Mouse (Mus musculus) adrenal gland, postnatal 25 days (tissue): Measurements from ENCODE around the gene Clca3a2. TPM values are rescaled to one million over a fixed set of nuclear protein-coding genes. Genes with fewer than 3 reads are reported as not detected.
A peak's percentile ranks its signal among the peaks of the same experiment; 100 is the strongest.
"Not testable (repeated sequence)": the region's sequence is repeated elsewhere in the genome, so short reads cannot be mapped to it uniquely, and the experiment has no call there.

Experiments
- DNase-seq: peaks from one replicate; pipeline ENCODE4 v3.0.0; 2021; ENCODE audit warnings: mixed read lengths
- long read RNA-seq: library from polyadenylated mRNA; stranded (forward); transcript quantifications from one replicate; pipeline ENCODE4 v2.0.0, GENCODE M21; 2021
- total RNA-seq: library from RNA; stranded (reverse); gene quantifications from 2 replicates; pipeline ENCODE4 v1.2.3, GENCODE M21; 2021

The Clca3a2 gene
- not detected in 2 replicates for total RNA-seq
- long read RNA-seq = 0 reads

DNA sequence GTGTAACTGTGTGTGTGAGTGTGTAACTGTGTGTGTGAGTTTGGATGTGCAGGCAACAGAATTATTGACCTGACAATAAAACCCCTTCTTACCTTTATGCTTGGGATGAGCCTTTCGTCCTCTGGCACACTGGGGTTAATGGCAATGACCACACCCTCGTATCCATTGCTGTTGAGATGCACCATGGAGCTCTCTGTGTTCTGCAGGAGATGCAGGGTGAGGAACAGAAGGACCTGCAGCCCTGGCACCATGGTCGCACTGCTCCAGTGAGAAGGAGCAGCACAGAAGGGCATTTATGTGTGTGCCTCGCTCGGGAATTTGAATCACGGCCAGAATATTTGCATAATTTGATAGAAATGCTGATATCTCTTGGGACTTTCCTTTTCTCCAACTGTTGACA lies at the start of gene Clca3a2:
Clca3a2 (minus strand) TSS at position 276 of the 400 bp plus-strand sequence.
- not testable (repeated sequence) for DNase-seq

DNA sequence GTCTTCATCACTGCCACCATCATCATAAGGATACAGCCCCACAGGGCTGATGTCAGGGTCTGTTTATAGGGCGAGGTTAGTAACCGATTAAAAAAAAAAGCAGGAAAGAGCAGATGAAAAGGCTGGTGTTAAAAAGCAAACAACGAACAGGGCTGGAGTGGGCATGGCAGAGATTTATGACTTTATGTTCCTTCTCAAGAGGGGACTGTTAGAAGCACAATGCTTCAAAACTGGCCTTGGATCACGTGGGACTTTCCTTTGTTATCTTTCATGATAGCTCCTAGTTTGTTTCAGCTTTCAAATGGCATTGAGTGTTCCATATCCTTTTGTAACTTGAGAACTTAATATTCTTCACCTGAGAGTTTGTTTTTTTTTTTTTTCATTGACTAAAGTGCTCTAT lies 30.3 kb upstream of the Clca3a2 start:
- DNase-seq = no peak

DNA sequence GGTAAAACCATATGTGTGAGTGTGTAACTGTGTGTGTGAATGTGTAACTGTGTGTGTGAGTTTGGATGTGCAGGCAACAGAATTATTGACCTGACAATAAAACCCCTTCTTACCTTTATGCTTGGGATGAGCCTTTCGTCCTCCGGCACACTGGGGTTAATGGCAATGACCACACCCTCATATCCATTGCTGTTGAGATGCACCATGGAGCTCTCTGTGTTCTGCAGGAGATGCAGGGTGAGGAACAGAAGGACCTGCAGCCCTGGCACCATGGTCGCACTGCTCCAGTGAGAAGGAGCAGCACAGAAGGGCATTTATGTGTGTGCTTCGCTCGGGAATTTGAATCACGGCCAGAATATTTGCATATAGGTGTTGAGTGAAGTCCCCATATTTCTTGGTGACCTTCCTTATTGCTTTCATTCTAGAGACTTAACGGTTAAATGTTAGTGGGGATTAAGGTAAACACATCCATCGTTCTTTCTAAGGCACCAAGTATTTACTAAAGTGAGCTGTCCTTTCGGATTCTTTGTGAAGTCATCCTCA lies 29.8 kb upstream of the Clca3a2 start, which contains the start of gene Clca3b:
Clca3b (minus strand) TSS at position 344 of the 543 bp plus-strand sequence.
- DNase-seq = not testable (repeated sequence)

DNA sequence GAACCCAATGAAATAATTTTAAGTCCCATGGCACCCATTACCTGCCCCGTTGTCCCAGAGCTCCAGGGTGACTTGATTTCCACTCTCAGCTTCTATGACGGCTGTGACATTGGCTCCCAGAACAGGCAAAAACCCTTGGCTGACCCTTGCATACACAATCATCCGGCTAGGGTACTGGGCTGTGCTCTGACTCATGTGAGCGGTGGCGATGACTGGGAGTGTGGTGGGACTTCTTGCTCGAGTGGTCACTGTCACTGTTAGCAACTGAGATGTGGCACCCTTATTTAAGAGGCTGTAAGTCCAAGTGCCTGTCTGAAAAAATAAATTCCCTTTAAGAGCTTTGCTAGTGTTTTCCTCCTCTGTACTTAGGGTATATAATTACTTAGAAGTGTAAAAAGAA lies 8.0 kb upstream of the Clca3a2 start:
- no peak for DNase-seq

DNA sequence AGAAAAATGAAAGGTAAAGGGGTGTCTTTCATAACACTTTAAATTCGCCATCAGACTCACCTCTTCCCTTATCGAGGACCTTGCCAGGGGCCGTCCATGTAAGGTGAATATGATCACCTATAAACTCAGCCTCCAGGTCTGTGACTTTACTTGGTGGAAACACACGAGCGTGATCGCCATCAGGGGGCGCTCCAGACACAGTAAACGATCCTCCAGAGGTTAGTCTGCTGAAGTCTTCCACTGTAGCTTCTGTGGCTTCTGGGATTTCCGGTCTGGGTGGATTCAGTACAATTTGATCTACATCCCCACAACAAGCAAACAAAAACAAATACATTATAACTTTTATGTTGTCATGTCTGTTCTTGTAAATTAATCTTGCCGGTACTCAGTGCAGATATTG lies 5.9 kb upstream of the Clca3a2 start:
- peak; percentile 81 for DNase-seq

DNA sequence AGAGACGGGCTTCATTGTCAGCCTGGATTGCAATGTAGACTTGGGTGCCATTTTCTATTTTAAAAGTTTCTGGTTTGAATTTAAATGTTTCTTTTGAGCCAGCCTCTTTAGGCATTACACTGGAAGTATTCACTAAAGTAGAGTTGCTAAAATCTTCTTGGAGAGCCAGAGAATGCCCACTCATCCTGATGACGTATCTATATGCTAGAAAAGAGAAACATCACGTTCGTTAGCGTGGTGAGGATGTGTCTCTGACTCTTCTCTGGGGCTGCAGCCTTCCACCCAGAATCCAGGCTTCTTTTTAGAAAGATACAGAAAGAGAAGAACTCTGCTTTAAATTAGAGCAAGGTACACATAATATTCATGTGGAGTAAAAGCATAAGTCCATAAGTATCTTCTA lies 4.0 kb upstream of the Clca3a2 start:
- no peak for DNase-seq

DNA sequence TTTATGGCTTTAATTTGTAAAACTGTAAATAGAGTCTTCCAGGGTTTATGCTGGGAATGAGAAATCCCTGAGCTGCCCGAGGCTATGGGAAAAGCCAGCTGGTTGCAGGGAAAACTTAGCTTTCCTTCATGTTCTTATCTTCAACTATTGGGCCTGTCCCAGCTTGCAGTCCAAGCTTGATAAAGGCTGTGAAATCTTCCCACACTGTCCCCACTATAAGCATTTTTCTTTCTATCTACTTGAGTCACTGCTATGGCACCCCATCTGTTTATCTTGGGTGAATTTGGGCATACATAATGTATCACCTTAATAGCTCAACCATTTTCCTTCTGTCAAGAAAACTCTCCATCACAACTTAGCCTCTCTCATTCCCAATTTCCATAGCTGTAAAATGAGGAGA lies 1.3 kb upstream of the Clca3a2 start:
- no peak for DNase-seq

DNA sequence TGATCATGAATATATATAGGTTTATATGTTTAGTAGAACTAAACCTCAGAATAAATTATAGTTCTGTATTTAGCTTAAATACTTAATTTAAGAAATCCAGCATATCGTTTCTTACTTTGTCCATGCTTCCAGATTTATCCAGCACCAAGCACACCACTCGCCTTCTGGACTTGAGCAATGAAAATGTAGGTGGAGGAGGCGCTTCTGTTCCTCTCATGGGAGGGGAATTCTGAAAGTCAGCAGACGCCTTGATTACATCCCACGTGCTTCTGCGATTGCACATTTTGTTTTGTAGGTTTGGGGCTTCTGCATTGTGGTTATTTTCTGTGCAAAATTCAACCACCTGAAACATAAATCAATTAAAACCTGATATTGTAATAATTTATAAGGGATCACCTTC lies 6.0 kb downstream of the Clca3a2 start:
- not testable (repeated sequence) for DNase-seq

DNA sequence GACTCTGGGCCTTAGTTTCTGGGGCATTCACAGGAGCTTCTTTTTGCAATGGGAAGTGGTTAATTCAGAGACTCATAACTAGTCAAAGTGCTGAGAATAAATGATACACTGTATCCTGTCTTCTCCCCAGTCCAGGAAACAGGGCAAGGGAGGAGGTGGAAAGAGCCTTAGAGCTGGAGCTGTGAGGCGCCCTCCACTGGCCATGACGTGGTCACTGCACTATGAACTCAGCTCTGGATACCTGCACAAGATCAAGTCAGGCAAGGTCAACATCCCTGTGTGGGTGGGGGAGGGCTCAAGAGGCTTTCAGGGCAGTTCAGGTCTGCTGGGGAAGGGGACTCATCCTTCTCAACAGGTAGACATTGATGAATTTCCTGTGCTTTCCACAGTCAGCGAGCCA lies 7.5 kb downstream of the Clca3a2 start:
- DNase-seq = no peak

DNA sequence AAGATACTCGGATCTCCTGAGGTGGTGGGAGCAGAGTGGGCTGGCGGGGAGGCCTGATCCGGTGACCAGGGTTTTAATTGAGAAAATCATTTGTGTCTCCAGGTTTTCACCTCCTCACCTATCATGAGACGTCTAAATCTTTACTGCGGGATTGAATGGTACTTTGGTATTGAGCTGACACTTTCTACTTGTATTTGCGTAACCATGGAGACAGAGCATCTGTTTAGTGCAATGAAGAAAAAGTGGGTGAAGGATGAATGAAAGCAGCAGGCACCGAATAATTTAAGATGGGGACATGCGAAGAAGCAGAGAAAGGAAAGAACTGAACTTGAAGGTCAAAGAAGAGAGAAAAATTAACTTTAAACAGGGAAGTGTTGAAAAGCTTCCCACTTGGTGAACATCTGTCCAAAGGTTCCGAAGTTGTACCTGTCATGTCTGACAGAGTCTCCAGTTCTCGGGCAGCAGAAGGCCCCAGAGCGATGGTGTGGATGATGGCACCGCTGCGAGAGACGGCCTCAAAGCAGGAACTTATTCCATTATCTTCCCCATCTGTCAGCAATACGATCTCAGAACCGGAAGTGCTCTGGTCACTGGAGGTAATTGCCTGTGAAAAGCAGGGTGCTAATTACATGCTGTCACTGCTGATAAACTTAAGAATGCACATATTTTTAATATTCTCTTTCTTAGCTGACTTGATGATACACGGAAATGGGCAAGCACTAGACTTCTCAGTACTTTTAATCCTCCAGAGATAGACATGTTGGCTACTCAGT lies 11.0 kb downstream of the Clca3a2 start:
- DNase-seq = not testable (repeated sequence)

DNA sequence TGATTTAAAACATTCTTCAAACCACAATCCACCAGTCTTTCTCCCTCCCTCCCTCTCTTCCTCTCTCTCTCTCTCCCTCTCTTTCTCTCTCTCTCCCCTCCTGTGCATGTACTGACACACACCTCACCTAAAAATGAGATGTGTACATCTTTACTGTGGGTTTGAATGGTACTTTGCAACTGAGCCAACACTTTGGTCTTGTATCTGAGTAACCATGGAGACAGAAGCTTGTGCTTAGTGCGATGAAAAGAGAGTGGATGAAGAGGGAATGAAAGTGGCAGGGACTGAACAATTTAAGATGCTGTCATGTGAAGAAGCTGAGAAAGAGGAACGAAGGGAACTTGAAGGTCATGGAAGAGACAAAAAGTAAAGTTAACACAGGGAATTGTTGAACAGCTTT lies 12.7 kb downstream of the Clca3a2 start:
- not testable (repeated sequence) for DNase-seq

DNA sequence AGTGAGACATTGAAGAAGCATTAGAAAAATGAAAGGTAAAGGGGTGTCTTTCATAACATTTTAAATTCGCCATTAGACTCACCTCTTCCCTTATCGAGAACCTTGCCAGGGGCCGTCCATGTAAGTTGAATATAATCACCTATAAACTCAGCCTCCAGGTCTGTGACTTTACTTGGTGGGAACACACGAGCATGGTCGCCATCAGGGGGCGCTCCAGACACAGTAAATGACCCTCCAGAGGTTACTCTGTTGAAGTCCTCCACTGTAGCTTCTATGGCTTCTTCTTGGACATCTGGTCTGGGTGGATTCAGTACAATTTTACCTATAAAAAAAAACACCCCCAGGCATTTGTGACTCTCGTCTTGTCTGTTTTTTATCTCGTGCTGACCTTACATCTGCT lies 17.4 kb downstream of the Clca3a2 start:
- peak; percentile 39 for DNase-seq

DNA sequence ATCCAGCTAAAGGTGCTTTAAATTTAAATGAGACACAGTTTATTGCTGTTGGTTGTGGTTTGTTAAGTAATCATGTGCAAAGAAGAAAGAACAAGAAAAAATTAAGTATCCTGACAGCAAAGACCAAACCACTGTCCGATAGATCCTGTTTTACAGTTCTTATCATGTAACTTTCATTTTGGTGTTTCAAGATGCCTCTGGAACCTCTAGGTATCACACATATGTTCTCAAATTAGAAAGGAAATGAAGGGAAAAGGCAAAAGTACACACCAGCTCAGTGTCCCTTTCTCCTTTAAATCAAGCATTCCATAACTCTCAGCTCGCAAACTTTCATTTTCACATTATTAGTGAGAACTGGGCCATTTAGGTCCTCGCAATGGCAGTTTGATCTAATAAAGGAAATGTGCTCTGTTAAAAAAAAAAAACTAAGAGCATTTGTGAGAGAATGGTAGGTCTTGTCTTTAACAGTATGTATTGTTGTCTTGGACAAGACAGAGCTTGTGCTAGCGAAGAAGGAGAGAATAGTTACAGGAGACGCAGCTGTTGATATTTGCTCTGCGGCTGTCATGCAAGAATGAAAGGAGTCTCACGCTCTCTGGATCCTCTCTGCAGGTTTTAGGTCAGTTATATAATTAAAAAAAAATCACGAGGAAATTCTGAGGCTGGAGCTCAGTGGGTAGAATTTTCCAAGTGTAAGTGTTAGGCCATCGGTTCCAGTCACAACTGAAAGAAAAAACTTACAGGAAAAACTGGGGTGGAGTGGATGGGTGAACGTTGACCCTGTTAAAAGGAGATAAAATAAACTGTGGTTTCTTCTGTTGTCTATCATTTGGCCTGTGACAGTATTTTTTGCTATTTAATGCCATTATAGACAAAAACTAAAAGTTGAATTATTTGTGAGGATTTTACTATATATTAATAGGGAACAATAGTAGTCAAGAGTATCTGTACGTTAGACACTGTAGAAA lies 33.8 kb downstream of the Clca3a2 start:
- no peak for DNase-seq

DNA sequence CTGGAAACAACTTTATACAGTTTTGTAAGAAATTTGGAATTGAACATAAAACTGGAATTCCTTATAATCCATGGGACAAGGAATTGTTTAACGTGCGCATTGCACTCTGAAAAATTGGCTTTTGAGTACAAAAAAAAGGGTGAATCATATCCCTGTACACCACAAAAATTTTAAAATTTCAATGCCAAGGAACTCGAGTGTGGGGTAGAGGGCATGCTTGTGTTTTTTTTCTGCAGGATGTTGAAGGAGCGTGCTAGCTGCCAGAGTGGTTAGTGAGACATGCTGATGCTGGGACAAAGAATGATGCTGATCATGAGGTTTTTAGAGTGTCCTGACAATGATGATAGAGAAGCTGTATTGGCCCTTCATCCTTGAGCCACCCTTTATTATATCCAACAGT lies 54.1 kb downstream of the Clca3a2 start:
- DNase-seq = no peak

DNA sequence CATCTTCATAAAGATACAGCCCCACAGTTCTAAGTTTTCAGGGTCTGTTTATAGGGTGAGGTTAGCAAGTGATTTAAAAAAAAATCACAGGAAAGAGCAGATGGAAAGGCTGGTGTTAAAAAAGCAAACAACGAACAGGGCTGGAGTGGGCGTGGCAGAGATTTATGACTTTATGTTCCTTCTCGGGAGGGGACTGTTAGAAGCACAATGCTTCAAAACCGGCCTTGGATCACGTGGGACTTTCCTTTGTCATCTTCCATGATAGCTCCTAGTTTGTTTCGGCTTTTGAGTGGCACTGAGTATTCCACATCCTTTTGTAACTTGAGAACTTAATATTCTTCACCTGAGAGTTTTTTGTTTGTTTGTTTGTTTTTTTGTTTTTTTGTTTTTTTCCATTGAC lies 57.8 kb downstream of the Clca3a2 start:
- no peak for DNase-seq

DNA sequence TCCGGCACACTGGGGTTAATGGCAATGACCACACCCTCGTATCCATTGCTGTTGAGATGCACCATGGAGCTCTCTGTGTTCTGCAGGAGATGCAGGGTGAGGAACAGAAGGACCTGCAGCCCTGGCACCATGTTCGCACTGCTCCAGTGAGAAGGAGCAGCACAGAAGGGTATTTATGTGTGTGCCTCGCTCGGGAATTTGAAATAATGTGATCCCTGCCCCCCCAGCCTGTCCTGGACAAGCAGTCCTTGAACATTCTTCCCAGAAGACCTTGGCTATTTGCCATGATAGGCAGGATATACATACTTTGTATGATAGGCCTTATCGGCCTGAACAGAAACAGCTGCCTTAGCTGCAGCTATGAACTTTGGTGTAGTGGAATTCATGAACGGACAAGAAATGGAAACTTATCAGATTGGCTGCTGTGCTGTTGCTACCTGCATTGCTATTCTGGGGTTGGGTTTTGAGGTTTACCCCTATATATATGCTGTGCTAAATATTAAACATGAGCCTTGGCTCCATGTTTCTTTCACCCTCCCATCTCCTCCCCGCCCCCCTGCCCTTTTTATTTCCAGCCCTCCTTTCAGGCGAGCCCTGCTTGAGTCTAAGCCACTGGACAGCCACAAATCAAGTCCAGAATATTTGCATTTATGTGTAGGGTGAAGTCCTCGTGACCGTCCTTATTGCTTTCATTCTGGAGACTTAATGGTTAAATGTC lies 58.5 kb downstream of the Clca3a2 start, which contains the start of gene Clca3a1:
Clca3a1 (minus strand) TSS at position 386 of the 718 bp plus-strand sequence.
- no peak for DNase-seq

DNA sequence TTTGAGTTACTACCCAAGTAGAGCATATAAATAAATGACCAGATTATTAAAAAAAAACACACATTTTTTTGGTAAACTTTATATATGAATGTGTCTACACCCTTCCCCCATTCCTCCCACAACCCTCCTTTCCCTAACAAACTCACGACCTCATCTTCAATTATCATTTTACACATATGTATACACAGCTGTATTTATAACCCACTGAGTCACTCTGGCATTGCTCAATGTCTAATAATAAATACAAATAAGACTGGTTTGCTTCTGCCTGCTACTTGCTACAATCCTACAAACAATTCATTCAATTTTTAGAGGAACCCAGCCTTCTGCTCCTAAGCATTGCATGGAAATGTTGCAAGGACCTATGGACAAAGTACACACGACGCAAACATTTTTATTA lies 59.6 kb downstream of the Clca3a2 start:
- DNase-seq = no peak

DNA sequence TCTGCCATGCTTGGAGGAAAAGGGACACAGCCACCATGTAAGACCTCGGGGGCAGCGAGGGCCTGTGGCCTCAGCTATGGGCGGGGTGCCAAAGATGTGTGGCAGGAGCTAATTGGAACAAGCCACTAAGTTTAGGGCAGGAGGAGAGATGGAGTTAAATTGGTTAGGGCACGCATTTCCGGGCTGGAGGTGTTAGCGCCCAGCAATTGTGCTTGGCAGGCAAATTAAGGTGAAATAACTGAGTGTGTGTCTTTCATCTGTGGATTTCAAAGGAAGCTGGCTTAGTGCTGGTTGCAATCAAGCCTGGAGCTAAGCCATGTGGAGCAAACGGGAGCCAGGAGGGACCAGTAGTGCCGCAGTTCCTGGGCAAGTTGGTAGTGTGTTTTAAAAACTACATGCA lies 63.2 kb downstream of the Clca3a2 start:
- DNase-seq = peak; percentile 4

DNA sequence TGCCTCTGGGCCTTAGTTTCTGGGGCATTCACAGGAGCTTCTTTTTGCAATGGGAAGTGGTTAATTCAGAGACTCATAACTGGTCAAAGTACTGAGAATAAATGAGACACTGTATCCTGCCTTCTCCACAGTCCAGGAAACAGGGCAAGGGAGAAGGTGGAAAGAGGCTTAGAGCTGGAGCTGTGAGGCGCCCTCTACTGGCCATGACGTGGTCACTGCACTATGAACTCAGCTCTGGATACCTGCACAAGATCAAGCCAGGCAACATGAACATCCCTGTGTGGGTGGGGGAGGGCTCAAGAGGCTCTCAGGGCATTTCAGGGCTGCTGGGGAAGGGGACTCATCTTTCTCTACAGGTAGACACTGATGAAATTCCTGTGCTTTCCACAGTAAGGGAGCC lies 66.2 kb downstream of the Clca3a2 start:
- DNase-seq = peak; percentile 36

DNA sequence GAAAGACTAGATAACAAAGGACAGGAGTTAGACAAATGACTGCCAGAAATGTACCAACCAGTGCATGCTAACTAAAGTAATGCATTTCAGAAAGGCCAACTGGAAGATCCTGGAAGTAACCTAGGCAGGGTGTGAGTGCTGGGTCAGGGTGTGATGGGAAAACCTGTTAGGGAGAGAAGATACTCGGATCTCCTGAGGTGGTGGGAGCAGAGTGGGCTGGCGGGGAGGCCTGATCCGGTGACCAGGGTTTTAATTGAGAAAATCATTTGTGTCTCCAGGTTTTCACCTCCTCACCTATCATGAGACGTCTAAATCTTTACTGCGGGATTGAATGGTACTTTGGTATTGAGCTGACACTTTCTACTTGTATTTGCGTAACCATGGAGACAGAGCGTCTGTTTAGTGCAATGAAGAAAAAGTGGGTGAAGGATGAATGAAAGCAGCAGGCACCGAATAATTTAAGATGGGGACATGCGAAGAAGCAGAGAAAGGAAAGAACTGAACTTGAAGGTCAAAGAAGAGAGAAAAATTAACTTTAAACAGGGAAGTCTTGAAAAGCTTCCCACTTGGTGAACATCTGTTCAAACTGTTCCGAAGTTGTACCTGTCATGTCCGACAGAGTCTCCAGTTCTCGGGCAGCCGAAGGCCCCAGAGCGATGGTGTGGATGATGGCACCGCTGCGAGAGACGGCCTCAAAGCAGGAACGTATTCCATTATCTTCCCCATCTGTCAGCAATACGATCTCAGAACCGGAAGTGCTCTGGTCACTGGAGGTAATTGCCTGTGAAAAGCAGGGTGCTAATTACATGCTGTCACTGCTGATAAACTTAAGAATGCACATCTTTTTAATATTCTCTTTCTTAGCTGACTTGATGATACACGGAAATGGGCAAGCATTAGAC lies 70.0 kb downstream of the Clca3a2 start:
- not testable (repeated sequence) for DNase-seq

DNA sequence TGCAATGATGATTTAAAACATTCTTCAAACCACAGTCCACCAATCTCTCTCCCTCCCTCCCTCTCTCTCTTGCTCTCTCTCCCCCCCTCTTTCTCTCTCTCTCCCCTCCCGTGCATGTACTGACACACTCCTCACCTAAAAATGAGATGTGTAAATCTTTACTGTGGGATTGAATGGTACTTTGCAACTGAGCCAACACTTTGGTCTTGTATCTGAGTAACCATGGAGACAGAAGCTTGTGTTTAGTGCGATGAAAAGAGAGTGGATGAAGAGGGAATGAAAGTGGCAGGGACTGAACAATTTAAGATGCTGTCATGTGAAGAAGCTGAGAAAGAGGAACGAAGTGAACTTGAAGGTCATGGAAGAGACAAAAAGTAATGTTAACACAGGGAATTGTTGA lies 71.6 kb downstream of the Clca3a2 start:
- not testable (repeated sequence) for DNase-seq
